Mouse (Mus musculus) G1E (cell line): ENCODE results near the gene Tpm1.

Experiments
- CTCF ChIP-seq: IDR thresholded peaks from 2 replicates; pipeline ENCODE4 v1.5.1; 2012; ENCODE audit warnings: low read depth, low read length, inconsistent platforms, mixed read lengths
- TAL1 ChIP-seq: conservative IDR thresholded peaks from 2 replicates; pipeline ENCODE4 v1.6.1; 2012; ENCODE audit warnings: low read depth, low read length, inconsistent platforms, mixed read lengths

GRCm38 (mm10) chr9:66990046-66990445 lies 59.2 kb downstream of the Tpm1 start:
- TF ChIP-seq CTCF (no peak), TAL1 (no peak)
